Mouse (Mus musculus) adrenal gland, postnatal 25 days (tissue): ENCODE measurements at regions not wholly inside any gene's neighbourhood (a gene's known extent, or its start where the extent isn't known, plus 50 kb on each side); places are given as distances from the start of the nearest gene placed in this dataset.
A peak's percentile ranks its signal among the peaks of the same experiment; 100 is the strongest.
"Not testable (repeated sequence)": the region's sequence is repeated elsewhere in the genome, so short reads cannot be mapped to it uniquely, and the experiment has no call there.

ENCODE experiments used
- DNase-seq: peaks from one replicate; pipeline ENCODE4 v3.0.0; 2021; ENCODE audit warnings: mixed read lengths

GRCm38 (mm10) chr12:115861759-115862158, 185.8 kb upstream of the Zfp386 start:
- peak; percentile 1 for DNase-seq

DNA sequence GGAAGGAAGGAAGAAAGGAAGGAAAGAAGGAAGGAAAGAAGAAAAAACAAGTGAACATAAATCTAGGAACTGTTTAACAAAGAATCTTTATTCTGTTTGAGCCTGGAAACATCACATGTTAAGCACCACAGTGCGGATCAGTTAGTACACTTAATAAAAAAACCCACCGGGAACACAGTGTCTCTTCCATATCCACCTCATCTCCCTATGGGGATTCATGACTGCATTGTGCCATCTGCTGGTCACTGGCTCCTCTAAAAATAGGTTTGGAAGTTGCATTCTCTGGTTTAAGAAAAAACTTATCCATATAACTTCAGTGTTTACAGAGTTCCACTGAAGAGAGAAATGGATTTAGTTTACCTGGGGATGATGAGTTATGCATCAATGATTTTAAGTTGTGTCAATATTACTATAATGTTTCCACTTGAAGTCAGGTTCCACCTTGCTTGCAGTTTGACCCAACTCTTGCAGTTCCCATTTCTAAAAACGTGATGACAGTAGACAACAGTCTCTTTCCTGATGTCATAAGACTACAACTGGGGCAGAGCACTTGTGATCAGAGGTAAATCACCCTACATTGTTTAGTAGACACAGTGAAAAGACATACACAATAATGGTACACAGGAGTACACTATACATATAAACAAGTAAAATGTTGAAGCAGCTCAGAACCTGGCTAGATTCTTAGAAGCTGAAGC, 182.3 kb upstream of the Zfp386 start:
- not testable (repeated sequence) for DNase-seq

DNA sequence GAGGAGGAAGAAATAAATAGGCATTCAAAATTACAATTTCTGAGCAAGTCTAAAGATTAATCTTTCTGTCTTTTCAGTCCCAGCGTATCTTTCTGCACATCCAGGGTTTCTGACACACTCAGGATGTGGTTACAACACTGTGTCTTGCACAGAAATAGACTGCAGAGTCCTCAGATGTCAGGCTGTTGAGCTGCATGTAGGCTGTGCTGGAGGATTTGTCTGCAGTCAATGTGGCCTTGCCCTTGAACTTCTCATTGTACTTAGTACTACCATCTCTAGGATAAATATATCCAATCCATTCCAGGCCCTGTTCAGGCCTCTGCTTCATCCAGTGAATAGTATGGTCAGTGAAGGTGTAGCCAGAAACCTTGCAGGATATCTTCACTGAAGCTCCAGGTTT, 178.9 kb upstream of the Zfp386 start:
- not testable (repeated sequence) for DNase-seq

- DNase-seq, result not testable (repeated sequence)
Measured at GRCm38 (mm10) chr12:115872451-115872850, 175.1 kb upstream of the Zfp386 start.

GRCm38 (mm10) chr12:115873976-115874375, 173.5 kb upstream of the Zfp386 start:
- not testable (repeated sequence) for DNase-seq

DNA sequence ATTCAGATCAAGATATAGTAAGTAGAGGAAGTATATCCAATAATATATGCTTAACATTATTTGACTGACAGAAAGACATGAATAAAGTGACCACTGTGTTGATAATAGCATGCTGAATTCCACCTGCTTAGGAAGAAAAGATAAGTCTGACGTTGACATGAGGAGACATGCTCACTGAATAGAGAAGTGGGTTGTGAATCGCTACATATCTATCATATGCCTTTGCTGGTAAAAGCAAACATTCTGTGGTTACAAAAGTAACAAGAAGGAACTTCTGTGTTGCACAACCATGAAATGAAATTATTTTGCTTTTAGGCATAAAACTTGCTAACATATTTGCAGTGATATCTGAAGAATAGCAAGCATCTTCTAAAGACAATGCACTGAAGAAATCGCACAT, 163.8 kb upstream of the Zfp386 start:
- no peak for DNase-seq

DNA sequence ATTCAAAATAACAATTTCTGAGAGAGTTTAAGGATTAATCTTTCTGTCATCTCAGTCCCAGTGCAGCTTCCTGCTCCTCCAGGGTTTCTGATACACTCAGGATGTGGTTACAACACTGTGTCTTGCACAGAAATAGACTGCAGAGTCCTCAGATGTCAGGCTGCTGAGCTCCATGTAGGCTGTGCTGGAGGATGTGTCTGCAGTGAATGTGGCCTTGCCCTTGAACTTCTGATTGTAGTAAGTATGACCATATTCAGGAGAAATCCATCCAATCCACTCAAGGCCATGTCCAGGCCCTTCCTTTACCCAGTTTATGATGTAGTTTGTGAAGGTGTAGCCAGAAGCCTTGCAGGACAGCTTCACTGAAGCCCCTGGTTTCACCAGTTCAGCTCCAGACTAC, 159.5 kb upstream of the Zfp386 start:
- DNase-seq, result no peak

- DNase-seq, result not testable (repeated sequence)
Measured at GRCm38 (mm10) chr12:115892656-115893055, 154.9 kb upstream of the Zfp386 start.

DNA sequence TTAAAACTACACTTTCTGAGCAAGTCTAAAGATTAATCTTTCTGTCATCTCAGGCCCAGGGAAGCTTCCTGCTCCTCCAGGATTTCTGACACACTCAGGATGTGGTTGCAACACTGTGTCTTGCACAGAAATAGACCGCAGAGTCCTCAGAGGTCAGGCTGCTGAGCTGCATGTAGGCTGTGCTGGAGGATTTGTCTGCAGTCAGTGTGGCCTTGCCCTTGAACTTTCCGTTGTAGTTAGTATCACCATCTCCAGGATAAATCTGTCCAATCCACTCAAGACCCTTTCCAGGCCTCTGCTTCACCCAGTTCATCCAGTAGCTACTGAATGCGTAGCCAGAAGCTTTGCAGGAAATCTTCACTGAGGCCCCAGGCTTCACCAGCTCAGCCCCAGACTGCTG, 135.3 kb upstream of the Zfp386 start:
- not testable (repeated sequence) for DNase-seq

- not testable (repeated sequence) for DNase-seq
Measured at GRCm38 (mm10) chr12:115915420-115915819, 132.1 kb upstream of the Zfp386 start.

GRCm38 (mm10) chr12:115920119-115920518, 127.4 kb upstream of the Zfp386 start:
- peak; percentile 1 for DNase-seq

DNA sequence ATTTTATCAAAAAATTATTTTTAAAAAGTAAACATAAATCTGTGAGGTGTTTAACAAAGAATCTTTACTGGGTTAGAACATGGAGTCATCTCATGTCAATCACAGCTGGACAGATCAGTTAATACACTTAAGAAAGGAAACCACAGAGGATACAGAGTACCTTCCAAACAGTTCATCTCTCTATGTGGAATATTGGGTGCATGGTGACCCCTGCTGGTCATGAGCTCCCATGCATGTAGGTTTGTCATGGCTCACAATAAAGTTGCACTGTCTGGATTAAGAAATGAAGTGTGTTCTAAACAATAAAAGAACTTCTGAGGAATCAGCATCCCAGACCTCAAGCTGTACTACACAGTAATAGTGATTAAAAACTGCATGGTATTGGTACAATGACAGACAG, 123.5 kb upstream of the Zfp386 start:
- DNase-seq, result not testable (repeated sequence)

DNA sequence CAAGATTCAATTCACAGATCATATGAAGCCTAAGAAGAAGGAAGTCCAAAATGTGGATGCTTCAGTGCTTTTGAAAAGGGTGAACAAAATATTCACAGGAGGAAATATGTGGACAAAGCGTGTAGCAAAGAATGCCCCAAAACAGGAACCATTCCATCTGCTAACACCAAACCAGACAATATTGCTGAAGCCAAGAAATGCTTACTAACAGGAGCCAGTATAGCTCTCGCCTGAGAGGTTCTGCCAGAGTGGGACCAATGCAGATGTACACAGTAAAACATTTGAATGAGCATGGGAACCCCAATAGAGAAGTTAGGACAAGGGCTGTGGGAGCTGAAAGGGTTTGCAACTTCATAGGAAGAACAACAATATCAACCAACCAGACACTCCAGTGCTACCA, 122.0 kb upstream of the Zfp386 start:
- DNase-seq, result not testable (repeated sequence)

DNA sequence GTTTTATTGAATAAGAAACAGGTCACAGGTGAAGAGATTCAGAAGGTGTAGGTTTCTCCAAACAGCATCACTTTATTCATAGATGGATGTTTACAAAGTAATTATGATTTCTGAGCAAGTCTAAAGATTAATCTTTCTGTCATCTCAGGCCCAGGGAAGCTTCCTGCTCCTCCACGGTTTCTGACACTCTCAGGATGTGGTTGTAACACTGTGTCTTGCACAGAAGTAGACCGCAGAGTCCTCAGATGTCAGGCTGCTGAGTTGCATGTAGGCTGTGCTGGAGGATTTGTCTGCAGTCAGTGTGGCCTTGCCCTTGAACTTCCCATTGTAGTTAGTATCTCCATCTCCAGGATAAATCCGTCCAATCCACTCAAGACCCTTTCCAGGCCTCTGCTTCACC, 95.2 kb upstream of the Zfp386 start:
- not testable (repeated sequence) for DNase-seq

DNA sequence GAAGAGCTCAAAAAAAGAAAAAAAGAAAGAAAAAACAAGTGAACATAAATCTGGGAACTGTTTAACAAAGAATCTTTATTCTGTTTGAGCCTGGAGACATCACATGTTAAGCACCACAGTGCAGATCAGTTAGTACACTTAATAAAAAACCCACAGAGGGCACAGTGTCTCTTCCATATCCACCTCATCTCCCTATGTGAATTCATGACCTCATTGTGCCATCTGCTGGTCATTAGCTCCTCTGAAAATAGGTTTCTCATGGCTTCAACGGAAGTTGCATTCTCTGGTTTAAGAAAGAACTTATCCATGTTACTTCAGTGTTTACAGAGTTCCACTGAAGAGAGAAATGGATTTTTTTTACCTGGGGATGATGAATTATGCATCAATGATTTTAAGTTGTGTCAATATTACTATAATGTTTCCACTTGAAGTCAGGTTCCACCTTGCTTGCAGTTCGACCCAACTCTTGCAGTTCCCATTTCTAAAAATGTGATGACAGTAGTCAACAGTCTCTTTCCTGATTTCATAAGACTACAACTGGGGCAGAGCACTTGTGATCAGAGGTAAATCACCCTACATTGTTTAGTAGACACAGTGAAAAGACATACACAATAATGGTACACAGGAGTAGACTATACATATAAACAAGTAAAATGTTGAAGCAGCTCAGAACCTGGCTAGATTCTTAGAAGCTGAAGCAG, 91.9 kb upstream of the Zfp386 start:
- DNase-seq, result not testable (repeated sequence)

DNA sequence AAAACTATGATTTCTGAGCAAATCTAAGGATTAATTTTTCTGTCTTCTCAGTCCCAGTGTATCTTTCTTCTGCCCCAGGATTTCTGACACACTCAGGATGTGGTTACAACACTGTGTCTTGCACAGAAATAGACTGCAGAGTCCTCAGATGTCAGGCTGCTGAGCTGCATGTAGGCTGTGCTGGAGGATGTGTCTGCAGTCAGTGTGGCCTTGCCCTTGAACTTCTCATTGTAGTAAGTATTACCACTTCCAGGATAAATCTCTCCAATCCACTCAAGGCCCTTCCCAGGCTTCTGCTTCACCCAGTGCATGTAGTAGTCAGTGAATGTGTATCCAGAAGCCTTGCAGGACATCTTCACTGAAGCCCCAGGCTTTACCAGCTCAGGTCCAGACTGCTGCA, 83.8 kb upstream of the Zfp386 start:
- not testable (repeated sequence) for DNase-seq

DNA sequence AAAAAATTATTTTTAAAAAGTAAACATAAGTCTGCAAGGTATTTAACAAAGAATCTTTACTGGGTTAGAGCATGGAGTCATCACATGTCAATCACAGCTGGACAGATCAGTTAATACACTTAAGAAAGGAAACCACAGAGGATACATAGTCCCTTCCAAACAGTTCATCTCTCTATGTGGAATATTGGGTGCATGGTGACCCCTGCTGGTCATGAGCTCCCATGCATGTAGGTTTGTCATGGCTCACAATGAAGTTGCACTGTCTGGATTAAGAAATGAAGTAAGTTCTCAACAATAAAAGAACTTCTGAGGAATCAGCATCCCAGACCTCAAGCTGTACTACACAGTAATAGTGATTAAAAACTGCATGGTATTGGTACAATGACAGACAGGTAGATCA, 80.0 kb upstream of the Zfp386 start:
- DNase-seq, result not testable (repeated sequence)
